Mouse (Mus musculus) heart, adult 2 months (tissue): ENCODE measurements around the gene Pid1.

Experiments
- CTCF ChIP-seq: fragments of 200-600 bp; IDR thresholded peaks from 2 replicates; pipeline ENCODE4 v1.8.1; 2022; ENCODE audit warnings: antibody characterized with exemption, mild to moderate bottlenecking, moderate library complexity
- EP300 ChIP-seq: fragments of 200-500 bp; IDR thresholded peaks from 2 replicates; pipeline ENCODE4 v1.6.1; 2011; ENCODE audit warnings: low read depth, low read length, control low read depth; ENCODE audit not compliant: insufficient read depth

DNA sequence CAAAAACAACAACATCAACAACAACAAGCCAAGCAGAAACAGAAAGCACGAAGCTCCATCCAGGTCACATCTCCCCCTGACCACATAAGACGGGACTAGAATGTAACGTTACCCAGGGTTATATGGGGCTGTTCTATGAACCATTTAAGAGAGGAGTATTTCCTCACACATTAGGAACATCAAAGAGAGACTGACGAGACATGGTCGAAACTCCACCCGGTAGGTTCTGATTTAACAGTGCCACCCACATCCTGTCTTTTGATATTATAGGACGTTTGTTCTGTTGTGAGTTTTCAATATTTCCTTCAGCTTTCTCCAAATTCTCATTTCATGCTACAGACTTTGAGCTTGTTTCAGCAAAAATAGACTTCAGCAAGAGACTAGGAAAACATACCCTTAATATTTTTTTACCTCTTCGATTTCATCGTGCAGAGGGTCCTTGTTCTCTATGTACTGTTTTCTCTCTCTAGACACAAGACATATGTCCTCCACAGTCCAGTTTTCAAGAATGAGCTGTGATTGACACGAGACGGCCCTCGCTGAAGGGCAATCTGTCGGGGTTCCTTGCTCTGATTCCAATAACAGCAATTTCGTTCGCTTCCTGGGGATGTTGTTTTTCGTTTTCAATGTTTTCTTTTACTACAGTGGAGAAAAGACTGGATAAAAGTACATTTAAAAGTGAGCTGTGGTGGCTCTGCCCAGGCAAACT is 58.1 kb downstream of the Pid1 start:
- no peak for TF ChIP-seq CTCF
- no peak for TF ChIP-seq EP300
